Mouse (Mus musculus): ENCODE results near the gene Gm12166.

The Gm12166 gene

GRCm38 (mm10) chr11:46073061-46073849 is 21.1 kb upstream of the Gm12166 start:
- no peak for DNase-seq (ENCODE audit: low read depth, low spot score)

- DNase-seq (ENCODE audit: low read depth, low spot score), result no peak
Measured at GRCm38 (mm10) chr11:46072466-46073060, 20.4 kb upstream of the Gm12166 start.

GRCm38 (mm10) chr11:46070789-46071188 is 18.7 kb upstream of the Gm12166 start:
- DNase-seq (ENCODE audit: low read depth, low spot score), result no peak

- no peak for DNase-seq (ENCODE audit: low read depth, low spot score)
Measured at GRCm38 (mm10) chr11:46070161-46070560, 18.0 kb upstream of the Gm12166 start.

- DNase-seq (ENCODE audit: low read depth, low spot score), result no peak
Measured at GRCm38 (mm10) chr11:46069408-46070003, 17.4 kb upstream of the Gm12166 start.

GRCm38 (mm10) chr11:46068756-46069407 is 16.8 kb upstream of the Gm12166 start:
- no peak for DNase-seq (ENCODE audit: low read depth, low spot score)

- DNase-seq (ENCODE audit: low read depth, low spot score), result no peak
Measured at GRCm38 (mm10) chr11:46067371-46068060, 15.4 kb upstream of the Gm12166 start.

- no peak for DNase-seq (ENCODE audit: low read depth, low spot score)
Measured at GRCm38 (mm10) chr11:46065201-46066011, 13.3 kb upstream of the Gm12166 start.

GRCm38 (mm10) chr11:46064767-46065166 is 12.6 kb upstream of the Gm12166 start:
- no peak for DNase-seq (ENCODE audit: low read depth, low spot score)

- no peak for DNase-seq (ENCODE audit: low read depth, low spot score)
Measured at GRCm38 (mm10) chr11:46062993-46063731, 11.0 kb upstream of the Gm12166 start.

GRCm38 (mm10) chr11:46062569-46062968 is 10.4 kb upstream of the Gm12166 start:
- DNase-seq (ENCODE audit: low read depth, low spot score), result no peak

- no peak for DNase-seq (ENCODE audit: low read depth, low spot score)
Measured at GRCm38 (mm10) chr11:46061776-46062445, 9.8 kb upstream of the Gm12166 start.

- no peak for DNase-seq (ENCODE audit: low read depth, low spot score)
Measured at GRCm38 (mm10) chr11:46060651-46061020, 8.5 kb upstream of the Gm12166 start.

GRCm38 (mm10) chr11:46059887-46060650 is 7.9 kb upstream of the Gm12166 start:
- DNase-seq (ENCODE audit: low read depth, low spot score), result no peak

GRCm38 (mm10) chr11:46058916-46059315 is 6.8 kb upstream of the Gm12166 start:
- DNase-seq (ENCODE audit: low read depth, low spot score), result no peak

GRCm38 (mm10) chr11:46058011-46058410 is 5.9 kb upstream of the Gm12166 start:
- no peak for DNase-seq (ENCODE audit: low read depth, low spot score)

GRCm38 (mm10) chr11:46056770-46057411 is 4.8 kb upstream of the Gm12166 start:
- no peak for DNase-seq (ENCODE audit: low read depth, low spot score)
